Mouse (Mus musculus) kidney, postnatal 0 days (tissue): ENCODE data around the gene Cox4i2. TPM values are rescaled to one million over a fixed set of nuclear protein-coding genes. Genes with fewer than 3 reads are reported as not detected.
A peak's percentile ranks its signal among the peaks of the same experiment; 100 is the strongest.

Experiments used
- ATAC-seq: fragments of 200-750 bp; cut with Nextera tagmentation; replicated peaks from 2 replicates; pipeline ENCODE4 v1.8.0; 2017; ENCODE audit warnings: low read depth, moderate number of reproducible peaks, moderate TSS enrichment, moderate library complexity; ENCODE audit not compliant: low FRiP score
- DNase-seq: peaks from one replicate; pipeline ENCODE4 v3.0.0-alpha.2; 2016; ENCODE audit warnings: low spot score
- H3K27ac ChIP-seq: fragments of 300-500 bp; sonication (generic); 2 replicates; pipeline ENCODE4 v1.5.1; 2014; ENCODE audit warnings: mild to moderate bottlenecking
- H3K27me3 ChIP-seq: fragments of 300-500 bp; sonication (generic); 2 replicates; pipeline ENCODE4 v1.6.1; 2014; ENCODE audit warnings: low read length, mixed read lengths; ENCODE audit not compliant: insufficient read depth
- H3K36me3 ChIP-seq: fragments of 300-500 bp; sonication (generic); 2 replicates; pipeline ENCODE4 v1.6.1; 2014; ENCODE audit warnings: low read length, mixed read lengths; ENCODE audit not compliant: insufficient read depth
- H3K4me1 ChIP-seq: fragments of 300-500 bp; sonication (generic); replicated peaks from 2 replicates; pipeline ENCODE4 v1.6.1; 2014; ENCODE audit warnings: antibody characterized with exemption, low read length, mixed read lengths; ENCODE audit not compliant: insufficient read depth
- H3K4me2 ChIP-seq: fragments of 300-500 bp; sonication (generic); 2 replicates; pipeline ENCODE4 v1.6.1; 2014; ENCODE audit warnings: mild to moderate bottlenecking, low read length, moderate library complexity, mixed read lengths
- H3K4me3 ChIP-seq: fragments of 300-500 bp; sonication (generic); replicated peaks from 2 replicates; pipeline ENCODE4 v1.5.1; 2014; ENCODE audit warnings: low read depth, low read length
- H3K9ac ChIP-seq: fragments of 300-500 bp; sonication (generic); 2 replicates; pipeline ENCODE4 v1.6.1; 2014; ENCODE audit warnings: low read depth, low read length
- H3K9me3 ChIP-seq: fragments of 300-500 bp; sonication (generic); replicated peaks from 2 replicates; pipeline ENCODE4 v1.6.1; 2016; ENCODE audit warnings: low read length, inconsistent platforms, mixed read lengths
- CTCF ChIP-seq: IDR thresholded peaks from 2 replicates; pipeline ENCODE4 v1.5.1; 2016; ENCODE audit warnings: antibody characterized with exemption, low read depth, mild to moderate bottlenecking, moderate library complexity
- WGBS: fragments of 180-500 bp; shearing (Covaris S2); extraction: QIAGEN DNeasy Blood & Tissue Kit; methylation state at CpG from one replicate; pipeline ENCODE4 v1.1.7; 2014; 5-methylcytosine and 5-hydroxymethylcytosine counted together
- polyA plus RNA-seq: library from polyadenylated mRNA; unstranded; fragments of >200 nt; fragmentation: Nextera tagmentation; extraction: Ambion mirVana; gene quantifications from 2 replicates; pipeline ENCODE4 v1.2.1, GENCODE M21; 2015

Gene Cox4i2
- polyA plus RNA-seq, 1 experiment from 2014 or later, result 15.8 TPM

DNA sequence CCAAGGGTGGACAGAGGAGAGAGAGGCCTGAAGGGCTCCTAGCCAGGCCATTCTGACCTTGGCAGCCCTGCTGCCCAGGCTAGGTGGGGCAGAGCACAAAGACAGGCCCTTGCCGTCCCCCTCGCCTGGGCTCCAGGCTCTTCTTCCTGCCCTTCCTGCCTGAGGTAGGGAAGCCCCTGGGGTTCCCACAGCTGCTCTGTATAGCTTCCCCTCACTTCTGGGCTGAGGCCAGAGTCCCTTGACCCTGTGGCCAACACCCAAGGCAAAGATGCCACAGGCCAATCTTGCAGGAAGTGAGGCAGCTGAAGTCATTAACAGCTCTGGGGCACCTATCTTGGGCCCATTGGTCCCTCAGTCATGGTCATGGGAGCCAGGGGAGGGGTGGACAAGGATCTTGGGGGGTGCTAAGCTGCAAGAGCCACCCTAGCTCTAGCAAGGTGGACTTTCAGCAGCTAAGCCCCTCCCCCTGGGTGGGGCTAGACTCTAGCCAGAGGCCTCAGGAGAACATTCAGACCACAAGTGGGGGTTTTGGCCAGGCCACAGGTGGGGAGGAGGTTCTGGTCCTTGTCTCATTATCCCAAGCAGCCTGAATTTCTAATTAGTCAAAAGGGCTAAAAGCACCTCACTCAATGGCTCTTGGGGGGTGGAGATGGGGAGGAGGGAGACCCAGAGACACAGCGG, 27.2 kb downstream of the Cox4i2 start:
- Histone ChIP-seq H3K9ac (no peak overlapping the region), H3K27ac (no peak overlapping the region), H3K4me3 (no peak overlapping the region), H3K27me3 (no peaks in the 10 kb centered on the region), H3K4me1 (peaks cover 14% of the 10 kb centered on the region; the same call in 1 of the 2 replicates), H3K36me3 (peaks cover 17% of the 10 kb centered on the region; the same call in 1 of the 2 replicates), H3K9me3 (no peaks in the 10 kb centered on the region), H3K4me2 (no peak overlapping the region)
- TF ChIP-seq CTCF, result no peak
- DNase-seq, result no peak
- 62% methylated on average over 2 of the region's 3 CpGs for WGBS
- ATAC-seq, result no peak

GRCm38 (mm10) chr2:152782656-152783055, 28.7 kb downstream of the Cox4i2 start:
- WGBS, result 89% methylated on average over 5 of the region's 5 CpGs
- H3K9ac ChIP-seq, result no peak overlapping the region
- TF ChIP-seq CTCF, result no peak
- peaks cover 17% of the 10 kb centered on the region; the same call in 1 of the 2 replicates for H3K4me1 ChIP-seq
- no peaks in the 10 kb centered on the region for H3K9me3 ChIP-seq
- H3K27ac ChIP-seq, result no peak overlapping the region
- no peak overlapping the region for H3K4me2 ChIP-seq
- DNase-seq (no peak), ATAC-seq (no peak)
- peaks cover 17% of the 10 kb centered on the region; the same call in 1 of the 2 replicates for H3K36me3 ChIP-seq
- no peak overlapping the region for H3K4me3 ChIP-seq
- no peaks in the 10 kb centered on the region for H3K27me3 ChIP-seq

GRCm38 (mm10) chr2:152783241-152783640, 29.3 kb downstream of the Cox4i2 start:
- no peak for ATAC-seq
- no peaks in the 10 kb centered on the region for H3K27me3 ChIP-seq
- peaks cover 17% of the 10 kb centered on the region; the same call in 1 of the 2 replicates for H3K36me3 ChIP-seq
- DNase-seq, result no peak
- no peaks in the 10 kb centered on the region for H3K9me3 ChIP-seq
- H3K27ac ChIP-seq, result no peak overlapping the region
- no peak overlapping the region for H3K9ac ChIP-seq
- TF ChIP-seq CTCF, result no peak
- H3K4me1 ChIP-seq, result peaks cover 17% of the 10 kb centered on the region; the same call in 1 of the 2 replicates
- 93% methylated on average over 5 of the region's 5 CpGs for WGBS
- H3K4me2 ChIP-seq, result no peak overlapping the region
- H3K4me3 ChIP-seq, result no peak overlapping the region

DNA sequence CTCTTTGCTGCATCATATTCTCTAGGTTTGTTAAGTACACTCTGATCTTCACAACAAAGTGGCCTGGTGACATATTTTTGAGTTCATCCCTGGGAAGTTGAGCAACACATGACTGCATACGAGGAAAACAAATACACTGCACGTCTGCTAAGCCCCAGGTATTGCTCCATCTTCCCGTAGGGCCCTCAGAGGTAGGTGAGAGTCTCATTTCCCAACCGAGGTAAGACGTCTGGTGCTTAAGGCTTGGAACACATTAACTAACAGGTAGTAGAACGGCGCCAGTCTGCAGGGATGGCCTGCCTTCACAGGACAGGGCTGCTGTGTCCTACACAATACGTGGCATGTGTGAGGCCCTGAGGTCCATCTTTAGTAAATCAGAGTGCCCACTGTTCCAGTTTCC, 30.7 kb downstream of the Cox4i2 start:
- 81% methylated on average over 8 of the region's 8 CpGs for WGBS
- H3K4me1 ChIP-seq, result peaks cover 25% of the 10 kb centered on the region; the same call in 1 of the 2 replicates

GRCm38 (mm10) chr2:152785446-152786350, 31.7 kb downstream of the Cox4i2 start:
- ATAC-seq, result peak; percentile 33; the same call in 1 of the 2 replicates
- no peak overlapping the region for H3K4me3 ChIP-seq
- no peak for TF ChIP-seq CTCF
- peak; percentile 80 for DNase-seq
- H3K27me3 ChIP-seq, result no peaks in the 10 kb centered on the region
- H3K9ac ChIP-seq, result 0 out of 2 replicates have a peak overlapping the region, but pooled peaks have one; percentile 27
- H3K9me3 ChIP-seq, result no peaks in the 10 kb centered on the region
- H3K27ac ChIP-seq, result peak overlapping the region; percentile 95
- 35% methylated on average over 18 of the region's 18 CpGs for WGBS
- peak overlapping the region; percentile 4; the same call in 1 of the 2 replicates for H3K4me2 ChIP-seq
- peaks cover 29% of the 10 kb centered on the region; the same call in 1 of the 2 replicates for H3K4me1 ChIP-seq
- H3K36me3 ChIP-seq, result peaks cover 12% of the 10 kb centered on the region; the same call in 1 of the 2 replicates

More for the DNA sequence above, 30.7 kb downstream of the Cox4i2 start:
- H3K27me3 ChIP-seq, result no peaks in the 10 kb centered on the region
- H3K27ac ChIP-seq, result peak overlapping the region; percentile 95
- DNase-seq, result no peak
- TF ChIP-seq CTCF, result no peak
- no peak overlapping the region for H3K9ac ChIP-seq
- no peak overlapping the region for H3K4me2 ChIP-seq
- H3K36me3 ChIP-seq, result peaks cover 17% of the 10 kb centered on the region; the same call in 1 of the 2 replicates
- no peak overlapping the region for H3K4me3 ChIP-seq
- no peak for ATAC-seq
- H3K9me3 ChIP-seq, result no peaks in the 10 kb centered on the region

DNA sequence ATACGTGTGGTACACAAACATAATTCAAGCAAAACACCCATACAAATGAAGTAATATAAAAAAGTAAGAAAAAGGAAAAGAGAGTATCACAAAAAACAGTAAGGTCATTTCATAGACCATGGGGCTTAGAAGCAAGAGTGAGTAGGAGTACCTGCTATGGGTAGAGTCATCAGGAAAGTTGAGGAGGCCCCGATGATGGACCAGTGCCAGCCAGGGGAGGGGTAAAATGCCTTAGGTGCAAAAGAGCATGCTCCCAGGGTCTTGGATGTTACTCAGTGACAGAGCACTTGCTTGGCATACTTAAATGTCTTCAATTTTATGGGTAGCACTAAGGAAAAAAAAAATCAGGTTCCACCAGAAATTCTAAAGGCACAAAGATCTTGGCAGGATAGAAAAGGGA, 33.2 kb downstream of the Cox4i2 start:
- H3K4me2 ChIP-seq, result no peak overlapping the region
- DNase-seq, result no peak
- no peaks in the 10 kb centered on the region for H3K27me3 ChIP-seq
- WGBS, result 76% methylated on average over 2 of the region's 2 CpGs
- peaks cover 3% of the 10 kb centered on the region; the same call in 1 of the 2 replicates for H3K36me3 ChIP-seq
- H3K9me3 ChIP-seq, result no peaks in the 10 kb centered on the region
- no peak overlapping the region for H3K9ac ChIP-seq
- no peak for TF ChIP-seq CTCF
- peak overlapping the region; percentile 95 for H3K27ac ChIP-seq
- no peak overlapping the region for H3K4me3 ChIP-seq
- no peak for ATAC-seq
- H3K4me1 ChIP-seq, result peaks cover 29% of the 10 kb centered on the region; the same call in 1 of the 2 replicates
